Mouse (Mus musculus): Measurements from ENCODE around the gene Lyl1. TPM values are rescaled to one million over a fixed set of nuclear protein-coding genes. Genes with fewer than 3 reads are reported as not detected.
"Not testable (repeated sequence)": the region's sequence is repeated elsewhere in the genome, so short reads cannot be mapped to it uniquely, and the experiment has no call there.

The Lyl1 gene
- total and polyA plus RNA-seq, 2 experiments from 2014 or later: 2.5 to 2.7 TPM

DNA sequence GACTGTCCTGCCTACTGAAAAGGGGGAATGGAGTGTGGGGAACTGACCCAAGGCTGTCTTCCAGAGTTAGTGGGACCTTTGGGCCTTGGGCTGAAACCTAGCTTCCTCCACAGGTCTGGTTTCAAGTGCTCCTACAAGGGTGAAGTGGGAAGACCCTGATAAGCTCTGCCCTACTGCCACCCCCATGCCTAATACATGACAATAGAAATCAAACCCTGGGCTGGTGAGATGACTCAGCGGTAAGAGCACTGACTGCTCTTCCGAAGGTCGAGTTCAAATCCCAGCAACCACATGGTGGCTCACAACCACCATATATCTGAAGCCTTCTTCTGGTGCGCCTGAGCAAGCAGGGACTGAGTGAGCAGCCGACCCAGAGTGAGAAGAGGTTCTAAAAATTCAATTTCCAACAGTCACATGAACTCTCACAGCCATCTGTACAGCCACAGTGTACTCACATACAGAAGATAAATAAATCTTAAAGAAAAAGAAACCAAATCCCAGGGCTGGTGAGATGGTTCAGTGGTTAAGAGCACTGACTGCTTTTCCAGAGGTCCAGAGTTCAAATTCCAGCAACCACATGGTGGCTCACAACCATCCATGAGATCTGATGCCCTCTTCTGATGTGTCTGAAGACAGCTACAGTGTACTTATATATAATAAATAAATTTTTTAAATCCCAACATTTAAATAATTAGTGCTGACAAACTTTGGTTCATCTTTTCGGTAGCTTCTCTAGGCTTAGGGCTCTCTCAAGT, 32.3 kb upstream of the Lyl1 start:
- WGBS: 80% methylated on average over 6 of the region's 6 CpGs
- no peaks in the 10 kb centered on the region for H3K27me3 ChIP-seq (ENCODE audit: insufficient read depth, low read length)
- no peaks in the 10 kb centered on the region for H3K4me1 ChIP-seq (ENCODE audit: insufficient read depth)
- no peak overlapping the region for H3K4me3 ChIP-seq (ENCODE audit: low read depth, low read length)
- DNase-seq: no peak
- H3K9me3 ChIP-seq (ENCODE audit: low read length): no peaks in the 10 kb centered on the region
- H3K27ac ChIP-seq (ENCODE audit: low read depth, low read length): no peak overlapping the region
- no peak for ATAC-seq
- H3K9ac ChIP-seq: no peak overlapping the region
- H3K36me3 ChIP-seq (ENCODE audit: insufficient read depth): peaks cover 32% of the 10 kb centered on the region
- H3K4me2 ChIP-seq (ENCODE audit: low read depth): no peak overlapping the region
- no peak for TF ChIP-seq CTCF (IDR thresholded peaks at IDR 0.05; ENCODE audit: low read depth)

DNA sequence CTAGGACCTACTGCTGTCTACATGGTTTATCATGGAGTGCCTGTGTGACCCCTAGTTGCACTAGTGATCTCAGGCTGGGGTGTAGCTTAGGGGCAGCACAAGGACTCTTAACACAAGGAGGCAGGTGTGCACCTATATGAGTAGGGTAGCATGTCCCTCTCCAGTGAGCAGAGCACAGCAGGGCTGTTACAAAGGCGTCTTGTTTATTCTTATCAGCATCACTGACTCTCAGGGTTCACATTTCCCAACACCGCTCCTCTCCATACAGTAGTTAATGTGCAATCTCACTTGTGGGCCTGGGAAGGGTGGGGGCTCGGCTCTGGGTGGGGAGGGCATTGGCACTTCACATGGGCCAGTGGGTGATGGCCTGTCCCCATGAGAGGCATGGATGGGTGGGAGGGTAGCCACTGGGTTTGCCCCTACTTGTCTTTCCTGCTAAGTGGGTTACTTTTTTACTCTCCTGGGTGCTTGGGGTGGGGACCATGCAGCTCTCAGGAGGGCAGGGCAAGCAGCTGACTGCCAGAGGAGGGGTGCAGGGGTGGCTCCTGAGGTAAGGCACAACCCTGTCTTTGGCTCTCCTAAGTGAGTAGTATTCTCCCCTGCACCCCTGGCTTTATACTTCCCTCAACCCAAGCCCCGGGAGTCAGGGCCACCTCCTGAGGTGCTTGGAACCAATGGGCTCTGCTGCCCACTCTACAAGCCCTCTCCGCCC, 30.8 kb upstream of the Lyl1 start:
- WGBS: 95% methylated on average over 5 of the region's 5 CpGs
- not testable (repeated sequence) for H3K9ac ChIP-seq; DNase-seq; ATAC-seq; H3K4me2 ChIP-seq (ENCODE audit: low read depth); H3K4me1 ChIP-seq (ENCODE audit: insufficient read depth); H3K9me3 ChIP-seq (ENCODE audit: low read length); H3K4me3 ChIP-seq (ENCODE audit: low read depth, low read length); H3K27me3 ChIP-seq (ENCODE audit: insufficient read depth, low read length); H3K27ac ChIP-seq (ENCODE audit: low read depth, low read length)
- peaks cover 44% of the 10 kb centered on the region for H3K36me3 ChIP-seq (ENCODE audit: insufficient read depth)

DNA sequence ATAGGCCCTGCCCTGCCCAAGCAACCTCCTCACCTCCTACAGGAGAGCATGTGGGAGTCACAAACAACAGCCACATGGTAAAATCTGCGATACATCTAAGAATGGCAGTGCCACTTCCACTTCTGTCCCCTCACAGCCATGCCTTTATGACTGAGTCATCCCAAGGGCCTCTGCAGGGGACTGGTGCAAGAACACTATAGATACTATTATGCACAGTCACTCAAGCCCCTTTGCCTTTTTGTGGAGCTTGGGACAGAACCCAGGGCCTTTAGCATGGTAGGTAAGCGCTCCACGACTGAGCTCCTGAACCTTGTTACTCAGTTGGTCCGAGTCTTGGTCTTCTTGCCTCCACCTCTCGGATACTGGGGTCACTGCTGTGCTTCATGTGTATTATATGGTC, 24.0 kb upstream of the Lyl1 start:
- Histone ChIP-seq H3K4me1 (ENCODE audit: insufficient read depth) (no peaks in the 10 kb centered on the region), H3K27ac (ENCODE audit: low read depth, low read length) (no peak overlapping the region), H3K36me3 (ENCODE audit: insufficient read depth) (peaks cover 38% of the 10 kb centered on the region), H3K9me3 (ENCODE audit: low read length) (no peaks in the 10 kb centered on the region), H3K4me2 (ENCODE audit: low read depth) (no peak overlapping the region), H3K4me3 (ENCODE audit: low read depth, low read length) (no peak overlapping the region), H3K27me3 (ENCODE audit: insufficient read depth, low read length) (no peaks in the 10 kb centered on the region), H3K9ac (no peak overlapping the region)
- no peak for TF ChIP-seq CTCF (IDR thresholded peaks at IDR 0.05; ENCODE audit: low read depth)
- WGBS: 94% methylated on average over 5 of the region's 5 CpGs
- DNase-seq (no peak), ATAC-seq (no peak)

DNA sequence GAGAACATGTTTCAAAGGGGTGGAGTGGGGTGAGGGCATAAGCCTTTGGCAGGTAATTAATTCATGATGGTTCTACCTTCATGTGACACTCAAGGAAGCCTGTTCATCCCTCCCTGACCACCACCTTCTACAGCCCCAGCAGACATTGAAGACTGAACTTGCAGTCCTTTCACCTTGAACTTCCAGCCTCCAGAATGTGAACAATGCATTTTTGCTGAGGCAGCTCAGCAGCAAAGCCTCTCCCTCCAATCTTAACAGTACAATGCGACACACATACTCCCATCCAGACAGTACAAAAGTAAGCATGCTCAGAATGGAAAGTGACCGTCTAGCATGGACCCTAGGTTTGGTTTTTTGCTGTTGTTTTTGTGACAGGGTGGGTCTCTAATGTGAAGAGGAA, 19.8 kb upstream of the Lyl1 start:
- no peak for ATAC-seq
- WGBS: 76% methylated on average over 2 of the region's 2 CpGs
- H3K4me3 ChIP-seq (ENCODE audit: low read depth, low read length): no peak overlapping the region

DNA sequence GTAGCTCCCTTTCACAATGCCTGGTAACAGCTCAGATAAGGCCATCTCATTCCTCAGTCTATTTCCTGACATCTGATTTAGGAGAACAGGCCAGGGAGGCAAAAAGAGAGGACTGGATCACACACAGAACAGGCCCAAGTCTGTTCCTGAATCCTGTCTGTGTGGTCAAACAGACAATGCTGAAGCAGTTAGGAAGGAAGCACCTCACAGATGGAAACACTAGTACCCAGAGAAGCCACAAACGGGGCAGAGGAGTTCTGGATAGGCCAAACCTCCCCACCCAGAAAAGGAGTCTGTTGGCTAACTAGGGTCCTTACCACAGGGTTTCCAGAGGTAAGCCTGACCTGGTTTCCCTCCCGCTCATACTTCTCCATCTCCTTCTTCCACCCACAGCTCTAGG, 19.0 kb upstream of the Lyl1 start:
- Histone ChIP-seq H3K4me2 (ENCODE audit: low read depth) (no peak overlapping the region), H3K27ac (ENCODE audit: low read depth, low read length) (no peak overlapping the region), H3K27me3 (ENCODE audit: insufficient read depth, low read length) (no peaks in the 10 kb centered on the region), H3K4me1 (ENCODE audit: insufficient read depth) (0 out of 2 replicates have a peak, but pooled peaks cover 8% of the 10 kb centered on the region), H3K9ac (no peak overlapping the region), H3K4me3 (ENCODE audit: low read depth, low read length) (no peak overlapping the region), H3K36me3 (ENCODE audit: insufficient read depth) (peaks cover 7% of the 10 kb centered on the region; the same call in 1 of the 2 replicates), H3K9me3 (ENCODE audit: low read length) (no peaks in the 10 kb centered on the region)
- ATAC-seq: no peak
- DNase-seq: no peak
- no peak for TF ChIP-seq CTCF (IDR thresholded peaks at IDR 0.05; ENCODE audit: low read depth)
- WGBS: 77% methylated on average over 2 of the region's 2 CpGs

More for the DNA sequence above, 19.8 kb upstream of the Lyl1 start:
- Histone ChIP-seq H3K4me2 (ENCODE audit: low read depth) (no peak overlapping the region), H3K9me3 (ENCODE audit: low read length) (no peaks in the 10 kb centered on the region), H3K4me1 (ENCODE audit: insufficient read depth) (0 out of 2 replicates have a peak, but pooled peaks cover 7% of the 10 kb centered on the region), H3K27me3 (ENCODE audit: insufficient read depth, low read length) (no peaks in the 10 kb centered on the region), H3K9ac (no peak overlapping the region), H3K36me3 (ENCODE audit: insufficient read depth) (peaks cover 9% of the 10 kb centered on the region; the same call in 1 of the 2 replicates), H3K27ac (ENCODE audit: low read depth, low read length) (no peak overlapping the region)
- no peak for DNase-seq
- no peak for TF ChIP-seq CTCF (IDR thresholded peaks at IDR 0.05; ENCODE audit: low read depth)

DNA sequence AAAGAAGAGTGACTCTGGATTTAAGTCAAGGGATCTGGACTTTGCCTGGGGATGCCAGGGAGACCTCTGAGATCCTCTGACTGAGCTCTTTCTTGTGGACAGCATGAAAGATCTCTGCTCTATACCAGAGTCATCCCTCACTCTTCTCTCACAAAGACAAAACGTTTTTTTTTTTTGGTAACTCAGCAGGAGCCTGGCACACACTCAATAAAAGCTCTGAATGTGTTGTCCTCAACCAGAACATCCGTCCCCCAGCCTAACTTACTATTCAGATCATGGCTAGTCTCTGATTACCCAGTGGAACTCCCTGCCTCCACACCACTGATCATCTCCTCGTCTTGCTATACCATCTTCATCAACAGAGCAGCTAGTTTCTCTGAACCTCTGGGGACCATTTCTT, 16.7 kb upstream of the Lyl1 start:
- ATAC-seq: no peak
- no peak overlapping the region for H3K4me3 ChIP-seq (ENCODE audit: low read depth, low read length)
- peaks cover 5% of the 10 kb centered on the region; the same call in 1 of the 2 replicates for H3K36me3 ChIP-seq (ENCODE audit: insufficient read depth)
- no peak overlapping the region for H3K9ac ChIP-seq
- no peak overlapping the region for H3K27ac ChIP-seq (ENCODE audit: low read depth, low read length)
- no peak for DNase-seq
- TF ChIP-seq CTCF (IDR thresholded peaks at IDR 0.05; ENCODE audit: low read depth): no peak
- no peaks in the 10 kb centered on the region for H3K9me3 ChIP-seq (ENCODE audit: low read length)
- H3K4me2 ChIP-seq (ENCODE audit: low read depth): no peak overlapping the region
- no peaks in the 10 kb centered on the region for H3K27me3 ChIP-seq (ENCODE audit: insufficient read depth, low read length)
- 38% methylated on average over 3 of the region's 3 CpGs for WGBS
- H3K4me1 ChIP-seq (ENCODE audit: insufficient read depth): peaks cover 15% of the 10 kb centered on the region
